Mouse (Mus musculus): Measurements from ENCODE around the gene Arhgap35. TPM values are rescaled to one million over a fixed set of nuclear protein-coding genes. Genes with fewer than 3 reads are reported as not detected.
A peak's percentile ranks its signal among the peaks of the same experiment; 100 is the strongest.
"Not testable (repeated sequence)": the region's sequence is repeated elsewhere in the genome, so short reads cannot be mapped to it uniquely, and the experiment has no call there.

Gene Arhgap35
- total RNA-seq (2021), result 100 to 1,000 TPM; 125 to 128 TPM
- long read RNA-seq, full-length matches to known transcripts, result 16 of 70 reads
- long read RNA-seq, partial matches to known transcripts, result 19 of 70 reads
- long read RNA-seq, other reads (novel, unspliced or antisense), result 35 of 70 reads

DNA sequence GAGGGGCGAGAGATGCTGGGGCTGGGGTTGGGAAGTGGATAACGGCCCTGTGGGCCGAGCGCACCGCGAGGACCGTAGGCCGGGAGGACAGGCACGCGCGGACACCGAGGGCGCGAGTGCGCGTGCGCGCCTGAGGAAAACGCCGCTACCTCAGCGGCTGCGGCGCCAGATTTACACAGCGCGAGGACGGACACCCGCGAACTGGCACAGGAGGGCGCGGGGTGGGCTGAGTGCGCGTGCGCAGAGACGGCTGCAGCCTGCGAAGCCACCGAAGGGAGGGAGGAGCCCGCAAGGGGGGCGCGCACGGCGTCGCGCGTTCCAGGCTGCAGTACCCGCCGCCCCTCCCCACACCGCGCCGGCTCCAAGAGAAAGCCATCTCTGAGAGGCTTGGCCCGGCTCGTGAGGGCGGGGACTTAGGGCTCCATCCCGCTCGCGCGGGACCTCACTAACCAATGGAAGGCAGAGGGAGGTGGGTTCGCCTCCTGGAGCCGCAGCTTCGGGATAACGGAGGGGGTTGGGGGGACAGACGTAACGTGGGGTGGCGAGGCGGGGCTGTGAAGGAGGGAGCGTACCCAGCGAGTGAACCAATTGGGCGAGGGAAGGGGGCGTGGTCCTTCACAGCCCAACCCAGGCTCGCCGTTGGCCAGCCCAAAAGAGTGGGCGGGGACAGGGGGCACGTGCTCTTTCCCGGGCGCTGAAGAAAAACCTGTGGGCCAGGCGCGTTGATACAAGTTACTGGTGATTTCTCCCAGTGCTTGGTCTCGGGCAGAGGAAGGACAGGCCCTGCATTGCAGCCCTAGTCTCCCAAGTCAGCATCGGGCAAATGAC lies at the start of gene Arhgap35:
Gene Arhgap35 (minus strand): TSS at position 106 of the 828 bp plus-strand sequence.
- DNase-seq (ENCODE audit: low spot score in 2 of 2), result peak; percentile 100

DNA sequence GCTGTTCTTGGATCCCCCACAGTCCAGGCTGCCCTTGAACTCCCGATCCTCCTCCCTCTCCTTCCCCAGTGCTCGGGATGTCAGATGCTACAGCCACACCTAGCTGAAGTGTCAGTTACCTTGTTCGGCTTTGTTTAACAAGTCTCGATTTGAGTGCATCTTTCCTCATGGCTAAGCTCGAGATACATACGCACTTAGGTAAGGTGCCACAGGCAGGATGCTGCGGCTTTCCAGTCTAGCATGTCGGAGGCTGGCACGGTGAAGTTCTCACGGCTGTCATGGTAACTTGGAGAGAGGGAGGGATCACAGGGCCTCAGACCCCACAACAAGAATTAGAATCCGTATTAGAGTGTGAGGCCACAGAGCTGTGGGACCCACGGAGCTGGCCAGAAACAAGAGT lies 29.5 kb upstream of the Arhgap35 start:
- DNase-seq (ENCODE audit: low spot score in 2 of 2), result no peak

DNA sequence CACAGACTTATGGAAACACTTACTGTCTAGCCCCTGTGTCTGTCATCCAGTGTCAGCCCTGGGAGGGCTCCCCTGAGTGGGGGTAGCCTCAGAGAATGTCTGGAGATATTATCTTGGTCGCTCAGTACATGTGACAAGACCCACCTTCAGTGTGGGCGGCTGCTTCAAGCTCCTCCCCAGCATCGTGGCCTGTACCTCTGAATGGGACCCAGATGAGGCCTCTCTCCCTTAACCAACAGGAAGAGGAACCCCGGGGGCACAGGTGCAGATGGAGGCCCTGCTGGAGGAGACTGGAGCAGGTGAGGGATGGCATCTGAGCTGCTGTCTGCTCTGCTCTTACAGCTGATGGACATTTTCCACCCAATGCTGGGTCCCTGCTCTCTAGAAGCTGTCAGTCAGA lies 28.3 kb upstream of the Arhgap35 start:
- DNase-seq (ENCODE audit: low spot score in 2 of 2), result not testable (repeated sequence)

DNA sequence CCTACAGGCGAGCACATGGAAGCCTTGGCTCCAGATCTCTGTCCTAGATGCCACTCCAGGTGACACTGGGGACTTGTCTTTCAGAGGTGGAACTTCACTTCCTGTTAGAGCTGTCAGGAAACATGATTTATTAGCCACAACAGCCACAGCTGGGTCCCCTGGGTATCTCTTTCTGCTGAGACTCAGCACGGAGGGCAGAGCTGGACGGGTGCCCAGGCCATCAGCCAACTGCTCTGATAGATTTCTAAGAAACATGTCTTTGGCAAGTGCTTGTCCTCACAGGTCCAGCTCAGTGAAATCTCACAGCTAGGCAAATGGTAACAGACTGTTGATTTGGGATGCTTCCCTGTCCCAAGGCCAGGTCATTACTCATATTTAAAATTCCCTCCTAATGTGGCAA lies 24.2 kb upstream of the Arhgap35 start:
- DNase-seq (ENCODE audit: low spot score in 2 of 2), result no peak

DNA sequence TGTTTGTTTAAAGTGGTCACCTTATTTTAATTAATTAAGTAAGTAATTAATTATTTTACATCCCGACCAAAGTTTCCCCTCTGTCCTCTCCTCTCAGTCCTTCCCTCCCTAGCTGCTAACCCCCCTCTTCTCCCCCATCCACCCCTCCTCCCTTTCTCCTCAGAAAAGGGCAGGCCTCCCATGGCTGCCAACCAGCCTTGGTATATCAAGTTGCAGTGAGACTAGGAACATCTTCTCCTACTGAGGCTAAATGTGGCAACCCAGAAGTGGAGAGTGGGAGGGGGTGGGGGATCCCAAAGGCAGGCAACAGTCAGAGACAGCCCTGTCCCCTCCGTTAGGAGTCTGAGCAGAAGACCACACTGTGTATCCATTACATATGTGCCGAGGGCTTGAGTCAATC lies 20.3 kb upstream of the Arhgap35 start:
- DNase-seq (ENCODE audit: low spot score in 2 of 2), result no peak

DNA sequence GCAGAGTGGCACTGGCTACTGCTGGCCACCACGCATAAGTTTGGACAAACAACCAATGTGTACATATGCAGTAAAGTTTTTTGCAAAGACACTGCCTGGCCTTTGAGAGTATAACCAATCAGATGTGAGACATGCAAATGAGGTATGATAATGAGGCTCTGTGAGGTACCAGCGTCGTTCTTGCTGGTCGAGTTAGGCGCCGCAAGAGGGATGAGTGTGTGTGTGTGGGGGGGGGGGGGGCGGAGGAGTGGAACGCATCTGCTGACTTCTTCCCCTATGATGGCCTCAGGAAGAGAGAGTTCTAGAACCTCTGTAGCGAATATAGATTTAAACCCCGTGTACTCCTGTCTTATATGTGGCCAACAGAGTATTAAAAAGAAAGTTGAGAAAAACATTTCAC lies 19.1 kb upstream of the Arhgap35 start:
- DNase-seq (ENCODE audit: low spot score in 2 of 2), result not testable (repeated sequence)

DNA sequence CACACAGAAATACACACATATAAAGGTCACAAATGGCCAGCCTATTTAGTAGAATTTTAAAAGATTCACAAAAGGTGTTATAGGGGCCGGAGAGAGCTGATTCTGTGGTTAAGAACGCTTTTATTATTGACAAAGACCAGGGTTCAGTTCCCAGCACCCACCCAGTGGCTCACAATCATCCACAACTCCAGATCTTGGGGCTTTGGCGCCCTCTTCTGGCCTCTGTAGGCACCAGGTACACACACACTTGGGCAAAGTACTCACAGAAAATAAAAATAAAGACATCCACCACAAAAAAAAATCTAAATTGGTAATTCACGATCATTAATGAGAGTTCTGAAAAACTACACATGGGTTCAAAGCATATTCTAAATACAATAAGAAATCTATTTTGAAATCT lies 17.1 kb upstream of the Arhgap35 start:
- no peak for DNase-seq (ENCODE audit: low spot score in 2 of 2)

DNA sequence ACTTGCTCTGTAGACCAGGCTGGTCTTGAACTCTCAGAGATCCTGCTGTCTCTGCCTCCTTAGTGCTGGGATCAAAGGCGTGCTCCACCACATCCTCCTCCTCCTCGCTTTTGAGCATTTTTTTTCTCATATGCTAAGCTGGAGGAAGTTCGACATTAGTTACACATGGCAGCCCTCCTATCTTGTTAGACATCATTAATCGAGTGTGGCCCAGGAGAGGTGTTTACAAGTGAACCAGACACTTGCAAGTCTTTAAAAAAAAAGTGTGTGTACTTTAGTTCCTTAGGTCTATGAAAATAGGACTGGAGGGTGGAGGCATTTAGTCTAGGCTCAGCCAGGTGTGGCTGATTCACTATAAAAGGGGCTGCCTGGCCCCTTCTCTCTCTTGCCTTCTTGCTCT lies 16.2 kb upstream of the Arhgap35 start:
- DNase-seq (ENCODE audit: low spot score in 2 of 2), result no peak

DNA sequence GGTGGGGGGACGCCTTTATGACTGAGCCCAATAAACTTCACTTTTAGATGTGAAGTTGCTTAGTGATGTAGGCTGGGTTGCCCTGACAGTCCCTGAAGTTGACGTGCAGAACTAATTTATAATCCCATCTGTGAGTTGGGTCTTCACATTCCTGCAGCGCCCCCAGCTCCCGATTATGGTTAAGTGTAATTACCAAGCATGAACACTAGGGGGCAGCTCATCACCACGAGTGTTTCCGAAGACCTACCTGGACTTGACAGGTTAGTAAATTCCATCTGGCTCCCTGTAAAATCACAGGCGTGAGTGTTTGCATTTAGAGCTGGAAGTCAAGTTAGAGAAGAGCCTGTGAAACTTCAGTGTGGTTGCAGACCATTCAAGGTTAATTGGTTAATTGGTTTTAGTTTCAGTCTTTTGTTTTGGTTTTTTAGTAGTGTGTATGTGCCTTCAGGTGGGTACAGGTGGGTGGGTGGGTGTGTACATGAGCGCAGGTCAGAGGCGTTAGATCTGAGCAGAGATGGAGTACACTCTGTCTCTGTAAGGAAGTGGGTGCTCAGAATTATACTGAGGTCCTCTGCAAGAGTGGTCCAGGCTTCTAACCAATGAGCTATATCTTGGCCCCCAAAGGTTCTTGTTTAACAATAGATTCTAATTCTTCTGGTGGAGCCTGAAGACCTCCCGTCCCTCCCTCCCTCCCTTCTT lies 15.0 kb upstream of the Arhgap35 start:
- DNase-seq (ENCODE audit: low spot score in 2 of 2), result peak in 1 of 2 experiments; percentile 65

DNA sequence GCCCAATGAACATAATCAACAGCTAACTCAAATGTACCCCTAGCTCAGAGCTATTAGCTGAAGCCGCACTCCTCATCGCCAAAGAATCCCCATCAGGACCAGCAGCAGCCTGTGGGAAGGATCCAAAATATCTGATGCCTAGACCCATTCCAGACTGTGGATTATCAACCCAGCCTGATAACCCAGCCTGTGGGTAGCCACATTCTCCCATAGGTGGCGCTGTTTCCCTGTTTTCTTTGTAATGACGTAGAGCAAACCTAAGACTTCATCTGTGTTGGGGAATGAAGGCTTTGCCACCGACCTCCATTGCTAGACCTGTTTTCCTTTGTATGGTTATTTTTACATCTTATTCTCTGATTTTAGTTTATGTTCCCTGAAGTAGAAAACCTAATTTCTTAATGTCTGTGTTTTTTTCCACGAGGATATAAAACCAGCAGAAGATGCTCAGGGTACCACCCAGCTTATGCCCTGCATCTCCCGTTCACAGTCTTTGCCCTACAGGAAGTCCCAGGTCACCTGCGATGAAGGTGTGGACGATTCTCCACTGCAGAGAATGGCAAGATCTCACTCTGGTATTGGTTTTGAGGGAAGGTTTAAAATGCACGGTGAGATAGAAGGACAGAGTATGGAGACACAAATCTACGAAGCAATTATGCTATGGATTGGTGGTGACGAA lies 13.4 kb upstream of the Arhgap35 start:
- DNase-seq (ENCODE audit: low spot score in 2 of 2), result peak in 1 of 2 experiments; percentile 83

DNA sequence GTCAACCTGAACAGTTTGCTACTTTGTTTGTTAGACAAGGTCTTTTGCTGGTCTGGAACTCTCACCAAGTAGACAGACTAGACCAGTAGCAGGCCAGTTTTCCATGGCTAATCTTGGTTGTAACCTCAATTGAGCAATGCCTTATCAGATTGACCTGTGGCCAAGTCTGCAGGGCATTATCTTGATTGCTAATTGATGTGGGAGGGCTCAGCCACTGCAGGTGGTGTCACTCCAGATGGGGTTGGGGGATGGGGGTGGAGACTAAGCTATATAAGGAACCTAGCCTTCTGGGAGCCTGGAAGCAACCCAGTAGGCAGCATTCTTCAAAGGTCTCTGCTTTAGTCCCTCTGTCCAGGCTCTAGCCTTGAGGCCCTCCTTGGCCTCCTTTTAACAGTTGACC lies 8.9 kb upstream of the Arhgap35 start:
- DNase-seq (ENCODE audit: low spot score in 2 of 2), result no peak

DNA sequence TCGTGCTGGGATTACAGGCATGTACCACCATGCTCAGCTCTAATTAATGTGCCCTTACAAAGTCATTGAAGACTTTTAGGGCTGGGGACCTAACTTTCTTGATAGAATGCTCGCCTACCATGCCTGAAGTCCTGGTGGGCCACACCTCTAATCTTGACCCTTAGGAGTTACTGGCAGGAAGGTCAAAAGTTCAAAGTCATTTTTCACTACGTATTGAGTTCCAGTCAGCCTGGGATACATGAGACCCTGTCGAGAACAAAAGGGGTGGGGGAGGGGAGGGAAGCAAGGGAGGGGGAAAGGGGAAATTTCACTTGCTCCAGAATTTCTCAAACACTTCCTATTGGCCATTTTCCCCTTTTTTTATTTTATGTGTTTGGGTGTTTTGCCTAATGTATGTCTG lies 8.3 kb upstream of the Arhgap35 start:
- DNase-seq (ENCODE audit: low spot score in 2 of 2), result no peak

DNA sequence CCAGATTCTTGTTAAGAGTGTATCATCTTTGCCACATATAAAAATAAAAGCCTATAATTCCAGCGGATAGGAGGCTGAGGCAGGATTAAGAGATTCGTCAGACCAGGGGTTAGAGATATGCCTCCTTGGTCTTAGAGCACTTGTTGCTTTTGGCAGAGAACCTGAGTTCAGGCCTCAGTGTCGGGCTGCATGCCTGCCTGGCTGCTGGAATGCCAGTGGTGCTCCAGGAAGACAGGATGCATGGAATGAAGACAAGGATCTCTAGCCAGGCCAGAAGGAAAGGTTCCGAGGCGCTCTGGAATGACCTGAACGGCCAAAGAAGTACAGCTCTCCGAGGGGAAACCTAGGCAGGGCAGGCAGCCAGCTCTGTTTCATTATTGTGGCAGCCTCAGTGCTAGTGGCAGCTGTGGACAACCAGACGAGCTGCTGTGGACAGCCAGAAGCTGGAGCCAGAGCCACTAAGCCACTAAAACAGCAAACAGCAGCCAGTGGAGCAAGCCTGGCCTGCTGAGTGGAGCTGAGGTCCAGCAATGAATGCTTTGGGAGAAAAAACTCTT lies 6.4 kb upstream of the Arhgap35 start:
- no peak for DNase-seq (ENCODE audit: low spot score in 2 of 2)

DNA sequence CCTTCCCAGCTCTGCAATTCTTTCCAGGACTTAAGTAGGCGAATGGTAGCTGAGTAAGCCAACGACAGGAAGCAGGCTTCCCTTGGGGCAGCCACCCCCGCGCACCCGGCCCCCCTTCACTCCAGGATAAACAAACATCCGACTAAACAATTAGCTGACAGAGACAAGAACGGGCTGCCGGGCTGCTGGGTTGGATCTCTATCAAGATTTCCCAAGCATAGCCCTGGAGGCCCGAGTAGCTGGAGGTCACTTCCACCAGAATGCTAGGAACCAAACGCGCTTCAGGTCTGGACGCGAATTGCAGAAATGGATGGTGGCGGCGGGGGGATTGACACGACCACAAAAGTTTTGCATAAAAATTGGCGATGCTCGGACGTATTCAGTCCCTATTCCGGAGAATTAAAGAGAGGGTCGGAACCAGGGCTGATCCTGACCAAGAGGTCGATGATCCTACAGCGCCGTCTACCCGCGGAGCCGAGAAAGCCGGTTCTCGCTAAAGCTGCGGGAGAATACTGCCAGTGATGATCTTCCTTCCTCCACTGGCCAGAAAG lies 3.9 kb upstream of the Arhgap35 start:
- peak in 1 of 2 experiments; percentile 67 for DNase-seq (ENCODE audit: low spot score in 2 of 2)

DNA sequence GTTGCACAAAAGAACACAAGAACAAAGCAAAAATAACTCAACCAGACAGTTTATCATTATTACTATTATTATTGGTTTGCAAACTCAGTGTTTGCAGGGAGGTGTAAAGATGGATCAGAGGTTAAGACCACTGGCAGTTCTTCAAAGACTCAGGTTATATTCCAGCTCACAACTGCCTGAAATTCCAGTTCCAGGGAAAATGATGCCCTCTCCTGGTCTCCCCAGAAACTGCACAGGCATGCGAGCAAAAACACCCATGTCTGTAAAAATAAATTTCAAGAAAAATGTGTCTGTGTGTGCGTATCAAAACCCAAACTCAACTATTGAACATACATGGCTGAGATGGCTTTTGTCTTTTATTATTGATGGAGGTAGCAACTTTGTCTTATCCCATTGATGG lies 2.3 kb upstream of the Arhgap35 start:
- DNase-seq (ENCODE audit: low spot score in 2 of 2), result peak in 1 of 2 experiments; percentile 80

DNA sequence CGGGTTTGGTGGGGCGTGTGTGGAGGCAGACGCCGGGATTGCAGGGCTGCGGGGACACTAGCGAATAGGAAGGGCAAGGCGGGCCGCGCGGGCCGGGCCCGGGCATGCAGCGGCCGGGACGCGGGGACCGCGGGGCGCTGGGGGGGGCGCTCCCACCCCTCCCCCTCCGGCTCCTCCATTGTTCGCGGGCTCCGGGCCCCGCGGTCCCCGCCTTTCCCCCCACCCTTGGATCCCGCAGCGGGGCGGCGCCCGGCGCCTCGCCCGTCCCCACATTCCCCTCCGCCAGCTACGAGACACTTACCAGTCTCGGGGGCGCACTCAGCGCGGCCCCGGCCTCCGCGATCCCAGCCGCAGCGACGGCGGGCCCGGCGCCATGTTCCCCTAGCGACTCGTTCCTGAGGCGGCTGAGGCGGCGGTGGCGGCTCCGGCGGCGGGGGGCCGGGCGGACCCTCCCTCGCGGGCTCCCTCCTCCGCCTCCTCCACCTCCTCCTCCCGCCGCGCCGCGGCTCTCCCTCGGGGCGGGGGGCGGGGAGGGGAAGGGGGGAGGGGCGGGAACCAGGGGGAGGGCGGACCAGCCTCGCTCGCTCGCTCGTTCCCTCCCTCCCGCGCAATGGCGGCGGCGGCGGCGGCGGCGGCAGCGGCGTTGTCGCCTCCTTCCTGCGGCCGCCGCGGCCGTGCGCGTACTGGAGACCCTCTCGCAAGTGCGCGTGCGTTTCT lies 464 bp downstream of the Arhgap35 start:
- peak in 1 of 2 experiments; percentile 59 for DNase-seq (ENCODE audit: low spot score in 2 of 2)

DNA sequence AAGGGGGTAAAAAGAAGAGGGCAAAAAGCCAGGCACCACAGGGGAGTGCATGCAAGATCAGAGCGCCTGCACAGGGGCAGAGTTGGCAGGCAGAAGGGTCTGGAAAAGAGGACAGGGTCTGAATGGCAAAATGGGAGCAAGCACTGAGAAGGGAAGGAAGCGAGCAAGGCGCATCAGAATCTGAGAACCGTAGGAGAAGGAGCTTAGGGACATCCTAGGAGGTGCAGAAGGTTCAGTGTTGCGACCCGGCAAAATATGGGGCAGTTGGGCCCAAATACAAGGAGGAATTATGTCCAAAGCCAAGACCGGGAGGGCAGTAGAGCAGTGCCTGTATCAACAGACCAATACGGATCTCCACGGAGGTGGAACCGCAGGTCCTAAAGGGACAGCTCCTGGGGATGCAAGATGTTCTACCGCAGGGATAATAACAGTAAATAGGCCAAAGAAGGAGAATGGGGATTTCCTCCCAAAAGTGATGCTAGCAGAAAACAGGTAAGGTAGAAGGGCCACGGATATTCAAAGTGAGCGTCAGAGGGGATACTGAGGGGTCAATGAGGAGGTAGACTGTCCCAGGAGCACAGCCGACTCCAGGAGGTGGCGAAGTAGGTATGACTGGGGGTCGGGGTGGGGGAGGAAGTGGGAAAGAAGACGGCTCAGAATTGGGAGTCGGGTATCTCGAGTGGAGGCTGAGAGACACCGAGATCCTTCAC lies 1.2 kb downstream of the Arhgap35 start:
- peak in 1 of 2 experiments; percentile 25 for DNase-seq (ENCODE audit: low spot score in 2 of 2)

DNA sequence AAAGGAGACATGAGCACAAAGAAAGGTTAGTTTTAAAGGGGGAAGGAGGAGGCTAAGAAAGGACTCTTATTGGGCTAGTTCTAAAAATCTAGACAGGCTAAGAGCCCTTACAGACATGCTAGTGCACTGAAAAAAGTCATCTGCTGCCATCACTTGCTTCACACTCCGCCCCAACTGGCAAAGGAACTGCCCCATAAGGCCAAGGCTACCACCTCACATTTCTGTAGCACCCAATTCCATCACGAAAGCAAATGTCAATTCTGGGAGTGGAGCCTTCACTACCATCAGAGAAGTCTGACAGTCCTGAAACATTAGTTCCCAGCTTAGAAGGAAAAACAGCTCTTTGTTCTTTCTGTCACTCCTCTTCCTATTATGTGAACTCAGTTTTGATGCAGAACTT lies 4.4 kb downstream of the Arhgap35 start:
- DNase-seq (ENCODE audit: low spot score in 2 of 2), result no peak

DNA sequence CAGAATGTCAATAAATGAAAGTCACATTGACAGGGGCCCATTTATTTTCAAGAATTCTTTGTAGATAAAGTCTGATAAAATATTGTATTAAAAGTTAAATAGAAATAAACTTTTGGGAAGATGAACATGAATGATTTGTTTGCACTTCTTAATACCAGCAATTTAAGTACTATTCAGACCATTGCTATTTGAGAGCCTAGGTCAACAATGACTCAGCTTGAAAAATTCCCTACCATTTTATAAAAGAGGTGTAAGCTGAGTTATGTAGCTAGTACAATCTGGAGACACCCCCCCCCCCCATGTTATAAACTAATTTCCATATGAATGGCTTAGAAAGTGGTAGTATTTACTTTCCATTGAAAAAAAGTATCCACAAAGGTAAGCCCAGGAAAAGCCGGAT lies 5.8 kb downstream of the Arhgap35 start:
- DNase-seq (ENCODE audit: low spot score in 2 of 2), result no peak

DNA sequence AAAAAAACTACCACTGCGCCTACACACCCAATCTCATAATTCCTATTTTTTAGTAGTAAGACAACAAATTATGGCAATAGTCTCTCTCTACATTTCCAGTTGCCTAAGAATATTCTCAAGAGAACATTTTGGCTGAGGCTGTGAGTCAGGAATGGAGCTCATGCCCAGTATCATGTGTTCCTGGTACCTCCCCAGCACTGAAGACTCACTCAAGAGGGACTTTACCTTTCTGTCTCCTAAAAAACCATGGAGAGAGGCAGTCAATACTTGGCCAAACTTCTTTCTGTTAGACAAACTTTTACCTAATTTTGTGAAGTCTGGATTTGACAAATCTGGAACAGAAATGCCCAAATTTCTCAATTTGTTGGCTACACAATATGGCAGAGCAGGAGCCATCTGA lies 6.7 kb downstream of the Arhgap35 start:
- no peak for DNase-seq (ENCODE audit: low spot score in 2 of 2)

All from layer of hippocampus, adult 18-20 months (tissue).